Mouse (Mus musculus): ENCODE data around the gene Fbxo4.

Gene Fbxo4

GRCm38 (mm10) chr15:3979061-3979848, at the start of gene Fbxo4:
Gene Fbxo4 (minus strand): TSS chr15:3979573.
- peak; percentile 69 to 73 for DNase-seq

GRCm38 (mm10) chr15:4028960-4029359, 49.6 kb upstream of the Fbxo4 start:
- DNase-seq = no peak

GRCm38 (mm10) chr15:4028411-4028700, 49.0 kb upstream of the Fbxo4 start:
- DNase-seq = no peak

- no peak for DNase-seq
Observed at GRCm38 (mm10) chr15:4027671-4028410, 48.5 kb upstream of the Fbxo4 start.

GRCm38 (mm10) chr15:4026831-4027584, 47.6 kb upstream of the Fbxo4 start:
- peak; percentile 76 to 77 for DNase-seq

- peak; percentile 75 to 77 for DNase-seq
Observed at GRCm38 (mm10) chr15:4026231-4026773, 46.9 kb upstream of the Fbxo4 start, which contains the start of gene Oxct1. Gene Oxct1 (plus strand): TSS chr15:4026383.

GRCm38 (mm10) chr15:4025508-4025904, 46.1 kb upstream of the Fbxo4 start:
- no peak for DNase-seq

GRCm38 (mm10) chr15:4024726-4025507, 45.5 kb upstream of the Fbxo4 start:
- no peak for DNase-seq

- DNase-seq = no peak
Observed at GRCm38 (mm10) chr15:4023747-4024146, 44.4 kb upstream of the Fbxo4 start.

GRCm38 (mm10) chr15:4020711-4021110, 41.3 kb upstream of the Fbxo4 start:
- no peak for DNase-seq

- DNase-seq = no peak
Observed at GRCm38 (mm10) chr15:4013873-4014272, 34.5 kb upstream of the Fbxo4 start.

- DNase-seq = no peak
Observed at GRCm38 (mm10) chr15:4000536-4000935, 21.2 kb upstream of the Fbxo4 start.

GRCm38 (mm10) chr15:3999144-3999543, 19.8 kb upstream of the Fbxo4 start:
- no peak for DNase-seq

- peak in 1 of 2 experiments; percentile 32 for DNase-seq
Observed at GRCm38 (mm10) chr15:3996267-3997010, 17.1 kb upstream of the Fbxo4 start.

GRCm38 (mm10) chr15:3995448-3996266, 16.3 kb upstream of the Fbxo4 start, which contains the start of gene AW549877:
Gene AW549877 (minus strand): TSS chr15:3995744.
- peak; percentile 97 to 98 for DNase-seq

- DNase-seq = no peak
Observed at GRCm38 (mm10) chr15:3994852-3995447, 15.6 kb upstream of the Fbxo4 start.

- peak in 1 of 2 experiments; percentile 19 for DNase-seq
Observed at GRCm38 (mm10) chr15:3987981-3988380, 8.6 kb upstream of the Fbxo4 start.

- DNase-seq = no peak
Observed at GRCm38 (mm10) chr15:3984876-3985275, 5.5 kb upstream of the Fbxo4 start.

- DNase-seq = no peak
Observed at GRCm38 (mm10) chr15:3982732-3983131, 3.4 kb upstream of the Fbxo4 start.

GRCm38 (mm10) chr15:3979871-3980270, 498 bp upstream of the Fbxo4 start:
- DNase-seq = no peak
